Mouse (Mus musculus) NIH3T3 (cell line): ENCODE data around the gene Slc25a33.
"Not testable (repeated sequence)": the region's sequence is repeated elsewhere in the genome, so short reads cannot be mapped to it uniquely, and the experiment has no call there.

Source experiments
- DNase-seq: peaks from one replicate; pipeline ENCODE4 v3.0.0-alpha.2; 2012; ENCODE audit warnings: low read depth

Slc25a33 gene

GRCm38 (mm10) chr4:149774094-149774470 is at the start of gene Slc25a33:
Gene Slc25a33, minus strand, starts transcription at chr4:149774277.
- peak; percentile 97 for DNase-seq

GRCm38 (mm10) chr4:149822586-149823196 is 48.6 kb upstream of the Slc25a33 start:
- peak; percentile 31 for DNase-seq

- DNase-seq: peak; percentile 95
These were observed 48.0 kb upstream of the Slc25a33 start for GRCm38 (mm10) chr4:149822126-149822525.

GRCm38 (mm10) chr4:149820569-149820968 is 46.5 kb upstream of the Slc25a33 start:
- DNase-seq: peak; percentile 95

- DNase-seq: no peak
These were observed 45.1 kb upstream of the Slc25a33 start for GRCm38 (mm10) chr4:149819195-149819594.

- no peak for DNase-seq
These were observed 42.5 kb upstream of the Slc25a33 start for GRCm38 (mm10) chr4:149816598-149816997.

- DNase-seq: no peak
These were observed 41.5 kb upstream of the Slc25a33 start for GRCm38 (mm10) chr4:149815586-149815985.

GRCm38 (mm10) chr4:149813409-149814184 is 39.5 kb upstream of the Slc25a33 start:
- no peak for DNase-seq

GRCm38 (mm10) chr4:149810372-149810771 is 36.3 kb upstream of the Slc25a33 start:
- DNase-seq: not testable (repeated sequence)

GRCm38 (mm10) chr4:149808584-149809227 is 34.6 kb upstream of the Slc25a33 start:
- DNase-seq: peak; percentile 51

GRCm38 (mm10) chr4:149808060-149808567 is 34.0 kb upstream of the Slc25a33 start:
- no peak for DNase-seq

- DNase-seq: peak; percentile 96
These were observed 32.8 kb upstream of the Slc25a33 start for GRCm38 (mm10) chr4:149806699-149807381.

- no peak for DNase-seq
These were observed 28.2 kb upstream of the Slc25a33 start for GRCm38 (mm10) chr4:149802269-149802668.

- DNase-seq: no peak
These were observed 26.5 kb upstream of the Slc25a33 start for GRCm38 (mm10) chr4:149800576-149800975.

GRCm38 (mm10) chr4:149800172-149800464 is 26.0 kb upstream of the Slc25a33 start:
- no peak for DNase-seq

GRCm38 (mm10) chr4:149799346-149800171 is 25.5 kb upstream of the Slc25a33 start:
- no peak for DNase-seq

GRCm38 (mm10) chr4:149798684-149799309 is 24.7 kb upstream of the Slc25a33 start:
- DNase-seq: no peak

- no peak for DNase-seq
These were observed 24.0 kb upstream of the Slc25a33 start for GRCm38 (mm10) chr4:149798116-149798515.

- DNase-seq: no peak
These were observed 23.1 kb upstream of the Slc25a33 start for GRCm38 (mm10) chr4:149797220-149797610.

- no peak for DNase-seq
These were observed 22.6 kb upstream of the Slc25a33 start for GRCm38 (mm10) chr4:149796567-149797219.
